Mouse (Mus musculus) kidney, adult 2 months (tissue): ENCODE measurements around the gene Pdcd11.

Experiments used
- CTCF ChIP-seq: fragments of 200-500 bp; conservative IDR thresholded peaks from 2 replicates; pipeline ENCODE4 v1.5.1; 2011; ENCODE audit warnings: low read depth, mild to moderate bottlenecking, control low read depth, low read length, moderate library complexity, mixed read lengths; ENCODE audit not compliant: insufficient read depth, insufficient read length
- POLR2A ChIP-seq: fragments of 200-500 bp; IDR thresholded peaks from one replicate; pipeline ENCODE4 v1.6.1; 2011; ENCODE audit warnings: low read depth, low read length, control low read depth

DNA sequence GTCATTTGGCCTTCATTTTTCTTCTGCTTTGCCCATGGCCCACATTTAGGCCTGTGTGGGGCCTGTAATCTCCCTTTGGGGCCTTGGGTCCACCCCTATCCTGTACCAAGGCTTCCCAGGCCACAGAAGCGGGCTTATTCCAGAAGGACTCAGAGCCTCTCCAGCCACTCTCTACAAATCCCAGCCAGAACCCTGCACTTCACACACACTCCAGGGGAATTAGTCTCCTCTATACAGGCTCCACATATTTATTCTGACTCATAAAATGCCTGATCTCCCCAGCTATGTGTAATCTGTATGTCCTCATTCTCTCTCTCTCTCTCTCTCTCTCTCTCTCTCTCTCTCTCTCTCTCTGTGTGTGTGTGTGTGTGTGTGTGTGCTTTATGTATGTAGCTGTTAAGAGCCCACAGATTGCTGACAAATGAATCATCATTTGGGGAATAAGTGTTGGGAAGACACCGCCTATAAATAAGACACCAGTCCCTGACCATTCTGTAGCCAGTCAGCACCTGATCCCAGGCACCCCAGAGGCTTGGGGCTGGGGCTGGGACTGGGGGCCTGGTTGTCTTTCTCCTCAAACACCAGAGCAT lies 86.4 kb downstream of the Pdcd11 start:
- TF ChIP-seq CTCF (no peak), POLR2A (no peak)
